Mouse (Mus musculus) heart, postnatal 10 days (tissue): ENCODE data around the gene Pde4dip. TPM values are rescaled to one million over a fixed set of nuclear protein-coding genes. Genes with fewer than 3 reads are reported as not detected.

ENCODE experiments used
- DNase-seq, 2 experiments: peaks; one replicate each; pipeline ENCODE4 v3.0.0; 2021
- intact Hi-C: fragments of 180-260 bp; cut with DNase I; formaldehyde crosslinking; loops from one replicate; pipeline ENCODE4 v1.15.1; 2025
- total RNA-seq, 2 experiments: library from RNA; stranded (reverse); gene quantifications; 2 replicates each; pipeline ENCODE4 v1.2.3; 2021

Pde4dip gene
- total RNA-seq, 2 experiments from 2014 or later, result 1,178 to 1,212 TPM

DNA sequence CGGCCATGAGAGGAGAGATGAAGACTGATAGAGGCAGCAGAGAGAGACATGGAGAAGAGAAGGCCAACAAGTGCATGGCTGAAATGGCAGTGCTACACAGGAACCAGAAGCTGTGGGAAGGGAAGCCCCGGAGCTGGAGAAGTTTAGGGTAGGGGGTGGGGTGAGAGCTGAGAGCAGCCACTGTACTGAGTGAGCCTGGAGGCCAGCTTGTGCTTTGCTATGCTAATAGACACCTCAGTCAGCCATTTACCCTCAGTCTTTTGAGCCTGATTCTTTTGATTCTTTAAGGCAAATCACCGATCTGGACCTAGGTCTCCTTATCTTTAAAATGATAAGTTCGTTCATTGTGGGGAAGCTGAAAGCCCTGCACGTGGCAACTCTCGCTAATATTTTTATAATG, 77.3 kb downstream of the Pde4dip start:
- DNase-seq, result no peak
- intact Hi-C loops, result no loop called here

DNA sequence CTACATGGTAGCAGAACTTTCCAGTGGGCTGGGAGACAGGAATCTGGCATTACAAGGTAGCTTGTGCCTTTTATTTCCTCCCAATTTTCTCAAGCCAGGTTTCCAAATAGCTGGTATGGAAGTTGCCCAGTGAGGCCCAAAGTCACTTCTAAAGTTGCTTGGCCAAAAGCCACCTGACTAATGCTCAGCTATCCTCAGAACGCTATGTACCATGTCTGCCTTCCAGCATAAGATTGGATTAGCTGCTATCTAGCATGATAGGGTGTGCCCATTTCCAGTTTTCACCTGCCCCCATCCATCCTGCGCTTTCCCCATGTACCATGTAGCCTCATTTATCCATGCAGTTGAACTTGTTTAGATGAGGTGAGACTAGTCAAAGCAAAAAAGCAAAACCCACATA, 78.2 kb downstream of the Pde4dip start:
- DNase-seq, result peak; percentile 72 to 80
- intact Hi-C loops, result no loop called here

DNA sequence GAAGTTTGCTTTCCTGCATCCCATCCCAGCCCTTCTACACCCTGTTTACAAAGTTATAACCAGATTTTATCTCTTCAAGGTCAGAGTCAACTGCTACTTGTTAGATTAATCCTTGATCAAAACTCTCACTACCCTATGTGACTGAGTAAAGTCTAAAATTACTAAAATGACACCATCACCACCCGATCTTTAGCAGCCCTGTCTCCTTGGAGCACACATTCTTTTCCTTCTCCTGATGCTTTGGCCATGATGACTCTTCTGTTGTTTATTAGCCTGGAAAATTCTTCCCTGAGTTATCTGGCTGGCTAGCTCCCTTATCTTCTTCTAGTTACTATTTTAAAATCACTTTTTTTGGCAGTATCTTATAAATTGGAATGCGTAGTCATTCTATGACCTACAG, 82.9 kb downstream of the Pde4dip start:
- no peak for DNase-seq
- intact Hi-C loops, result no loop called here

DNA sequence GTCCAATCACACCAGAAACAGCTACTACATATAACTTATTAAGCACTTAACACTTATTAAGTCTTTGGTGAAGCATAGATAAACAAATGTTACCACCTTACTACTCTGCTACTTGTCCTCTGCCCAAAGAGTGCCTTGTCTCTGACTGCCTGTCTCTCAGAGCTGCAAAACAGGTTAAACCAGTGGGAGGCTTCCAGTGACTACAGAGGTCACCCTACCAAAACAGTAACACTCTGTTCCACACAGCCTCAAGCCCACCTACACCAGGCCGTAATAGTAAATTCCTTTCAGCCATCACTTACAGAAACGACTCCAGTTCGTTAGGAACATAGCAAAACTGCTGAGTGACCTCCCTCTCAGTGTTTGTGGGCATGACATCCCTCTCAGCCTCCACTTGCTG, 84.8 kb downstream of the Pde4dip start:
- no peak for DNase-seq
- intact Hi-C loops, result no loop called here

GRCm38 (mm10) chr3:97802927-97803326, 85.6 kb downstream of the Pde4dip start:
- DNase-seq, result no peak
- intact Hi-C loops, result no loop called here

GRCm38 (mm10) chr3:97802297-97802696, 86.2 kb downstream of the Pde4dip start:
- DNase-seq, result peak; percentile 58 to 77
- intact Hi-C loops, result no loop called here

DNA sequence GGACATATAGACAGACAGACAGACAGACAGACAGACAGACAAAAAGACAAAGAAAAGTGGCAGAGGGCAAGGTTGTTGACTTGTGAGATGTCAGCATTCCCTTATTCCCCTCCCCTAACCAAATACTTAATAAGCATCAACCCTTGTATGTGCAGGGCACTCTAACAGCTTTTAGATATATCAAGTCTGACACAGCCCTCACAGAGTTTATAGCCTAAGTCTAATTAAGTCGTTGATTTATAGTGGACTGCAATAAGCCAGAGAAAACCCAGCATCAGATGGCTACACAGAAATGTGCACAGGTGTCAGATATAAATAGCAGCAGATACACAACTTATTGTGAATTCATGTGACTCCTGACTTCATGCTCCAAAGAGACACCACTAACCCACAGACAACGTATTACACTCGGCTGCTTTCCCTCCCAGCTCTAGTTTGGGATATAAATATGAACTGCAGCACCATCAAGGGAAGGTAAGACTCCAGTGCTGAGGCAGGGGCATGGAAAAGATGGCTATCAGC, 87.3 kb downstream of the Pde4dip start:
- intact Hi-C loops, result no loop called here
- DNase-seq, result no peak

DNA sequence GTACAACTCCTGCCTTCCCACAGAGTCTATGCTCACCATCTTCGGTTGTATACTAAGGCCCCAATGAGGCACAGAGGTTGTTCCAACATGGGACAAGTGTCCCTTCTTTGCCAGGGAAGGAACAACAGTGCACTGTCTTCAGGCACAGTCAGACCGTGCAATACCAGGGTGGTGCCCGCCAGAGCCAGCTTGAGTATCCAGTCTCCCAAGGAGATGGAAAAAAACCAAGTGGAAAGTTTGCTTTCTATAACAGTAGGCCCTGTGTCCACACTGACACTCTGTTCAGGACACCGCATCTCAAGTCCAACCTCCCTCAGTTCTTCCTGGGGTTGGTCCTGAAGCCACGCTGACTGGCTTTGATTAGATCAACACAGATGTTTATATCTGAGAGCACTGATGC, 87.8 kb downstream of the Pde4dip start:
- no peak for DNase-seq
- intact Hi-C loops, result no loop called here

- no peak for DNase-seq
- intact Hi-C loops, result no loop called here
These were observed 88.5 kb downstream of the Pde4dip start for GRCm38 (mm10) chr3:97800004-97800403.

DNA sequence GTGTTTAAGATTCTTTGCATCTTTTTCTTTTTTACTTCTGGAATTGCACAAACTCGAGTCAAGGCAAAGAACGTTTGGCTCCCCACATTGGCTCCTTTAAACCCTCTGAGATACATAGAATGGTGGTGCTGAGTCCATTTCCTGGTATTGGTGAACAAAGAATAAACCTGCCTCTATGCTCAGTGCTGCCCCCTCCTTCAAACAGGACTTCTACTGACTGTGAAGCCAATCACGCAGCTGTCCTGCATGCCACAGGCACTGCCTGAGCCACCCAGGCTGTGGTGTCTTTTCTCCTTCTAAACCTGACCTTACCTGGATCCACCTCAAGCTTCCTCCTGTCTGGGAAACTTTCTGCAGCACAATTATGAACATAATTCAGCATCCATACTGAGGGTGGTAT, 89.2 kb downstream of the Pde4dip start:
- intact Hi-C loops, result no loop called here
- no peak for DNase-seq

DNA sequence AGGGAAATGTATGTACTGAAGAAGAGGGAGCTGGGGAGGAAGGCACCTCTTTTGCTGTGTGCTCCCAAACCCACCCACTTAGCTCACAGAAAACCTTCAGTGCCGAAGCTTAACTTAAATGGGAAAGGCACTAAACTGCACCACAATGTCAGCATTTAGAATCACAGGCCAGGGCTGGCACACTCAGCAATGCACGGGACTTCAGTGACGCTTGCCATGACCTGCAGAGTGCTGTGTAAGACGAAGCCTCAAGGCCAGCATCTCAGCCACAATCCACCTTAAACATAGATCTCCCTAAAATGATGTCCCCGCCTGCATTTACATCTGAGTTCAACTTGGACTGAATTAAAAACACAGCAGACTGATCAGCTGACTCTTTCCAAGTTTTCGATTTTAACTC, 91.1 kb downstream of the Pde4dip start:
- intact Hi-C loops, result no loop called here
- peak in 1 of 2 experiments; percentile 46 for DNase-seq

GRCm38 (mm10) chr3:97793995-97794394, 94.5 kb downstream of the Pde4dip start:
- intact Hi-C loops, result no loop called here
- peak; percentile 47 to 71 for DNase-seq

DNA sequence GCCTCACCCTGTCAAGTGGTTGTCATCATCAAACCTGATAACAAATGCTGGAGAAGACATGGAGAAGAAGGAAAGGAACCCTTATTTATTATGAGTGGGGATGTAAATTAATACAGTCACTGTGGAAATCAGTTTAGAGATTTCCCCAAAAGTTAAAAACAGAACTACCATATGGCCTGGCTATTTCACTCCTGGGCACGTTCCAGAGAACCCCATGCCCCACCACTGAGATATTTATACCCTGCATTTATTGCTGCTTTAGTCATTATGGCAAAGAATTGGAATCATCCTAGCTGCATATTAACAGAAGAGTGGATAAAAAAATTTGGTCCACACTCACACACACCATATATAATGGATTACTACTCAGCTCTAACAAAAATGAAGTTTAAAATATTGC, 98.4 kb downstream of the Pde4dip start:
- intact Hi-C loops, result no loop called here
- no peak for DNase-seq

- intact Hi-C loops, result no loop called here
- no peak for DNase-seq
These were observed 99.2 kb downstream of the Pde4dip start for GRCm38 (mm10) chr3:97789317-97789716.

GRCm38 (mm10) chr3:97776195-97776594, 112.3 kb downstream of the Pde4dip start:
- DNase-seq, result no peak
- intact Hi-C loops, result no loop called here

DNA sequence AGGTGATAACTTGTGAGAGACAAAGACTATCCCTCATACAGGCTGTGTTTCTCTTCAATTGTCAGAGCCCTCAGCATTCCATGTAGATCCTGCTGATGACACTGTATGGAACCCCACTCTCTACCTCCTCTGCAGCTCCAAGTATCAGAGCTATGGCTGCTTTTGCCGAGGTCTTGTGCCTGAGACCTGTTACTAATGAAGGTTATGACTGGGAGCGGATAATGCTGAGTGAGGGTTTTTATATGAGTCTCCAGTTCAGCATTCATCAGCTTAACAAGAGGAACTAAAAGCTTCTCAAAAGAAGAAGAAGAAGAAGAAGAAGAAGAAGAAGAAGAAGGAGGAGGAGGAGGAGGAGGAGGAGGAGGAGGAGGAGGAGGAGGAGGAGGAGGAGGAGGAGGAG, 112.8 kb downstream of the Pde4dip start:
- no peak for DNase-seq
- intact Hi-C loops, result no loop called here

DNA sequence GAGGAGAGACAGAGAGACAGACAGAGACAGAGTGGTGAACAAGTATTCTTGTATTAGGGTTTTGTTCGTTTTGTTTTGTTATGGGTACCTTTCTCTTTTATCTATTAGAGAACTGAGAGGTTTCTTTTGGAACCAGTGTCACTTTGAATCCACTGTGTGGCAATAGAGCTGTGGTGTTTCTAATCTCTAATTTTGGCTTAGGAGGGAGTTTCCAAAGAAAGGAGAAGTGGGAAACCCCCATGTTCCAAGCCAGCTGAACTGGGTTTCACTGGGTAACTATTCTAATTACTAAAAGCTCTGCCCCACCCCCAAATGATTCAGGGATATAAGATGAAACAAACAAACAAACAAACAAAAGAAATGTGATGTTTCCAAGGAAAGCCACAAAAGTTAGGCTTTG, 113.6 kb downstream of the Pde4dip start:
- no peak for DNase-seq
- intact Hi-C loops, result no loop called here

DNA sequence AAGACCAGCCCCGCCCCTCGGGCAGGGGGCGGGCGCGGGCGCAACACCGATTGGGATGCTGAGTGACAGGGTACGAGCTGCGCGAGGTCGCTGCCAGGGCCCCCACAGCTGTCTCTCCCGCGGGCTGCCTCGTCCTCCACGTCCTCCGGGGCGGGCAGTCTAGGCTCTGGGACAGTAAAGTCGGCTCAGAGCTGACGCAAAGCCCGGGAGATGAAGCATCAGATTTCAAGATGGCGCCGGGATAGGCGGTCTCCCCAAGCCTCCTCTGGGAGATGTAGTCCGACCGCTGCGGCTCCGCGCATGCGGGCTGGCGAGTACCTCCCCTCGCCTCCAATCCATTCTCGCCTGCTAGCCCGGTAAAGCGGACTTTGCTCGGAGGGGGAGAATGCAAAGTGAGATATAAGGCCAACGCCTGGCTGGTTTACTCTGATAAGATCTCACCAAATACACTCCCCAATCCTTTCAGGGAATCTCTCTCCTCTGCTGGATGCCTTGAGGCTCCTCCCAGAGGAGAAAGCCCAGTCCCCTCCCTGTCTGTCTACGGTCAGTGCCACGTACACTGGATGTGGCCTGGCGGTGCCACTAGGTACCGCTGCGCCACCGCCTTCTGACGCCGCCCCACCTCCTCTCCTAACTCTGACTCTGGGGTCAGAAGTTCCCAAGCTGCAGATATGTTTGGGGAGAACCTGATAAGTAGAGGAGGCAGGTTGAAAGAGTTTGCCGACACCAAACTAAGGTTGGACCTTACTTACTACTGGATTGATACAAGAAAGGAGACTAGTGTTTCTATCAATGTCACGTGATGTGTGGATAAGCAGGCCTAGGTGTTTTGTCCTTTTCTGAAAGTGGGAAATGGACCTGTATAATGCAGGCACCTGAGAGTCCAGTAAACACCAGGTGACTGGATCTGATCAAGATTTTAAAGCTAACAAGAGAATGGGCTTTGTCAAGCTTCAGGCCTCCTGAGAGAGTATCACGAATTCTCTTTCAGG, 120.4 kb downstream of the Pde4dip start:
- DNase-seq, result peak; percentile 92 to 95

GRCm38 (mm10) chr3:97767041-97767770, 121.3 kb downstream of the Pde4dip start:
- intact Hi-C loops, result loop anchor here (10.0 kb wide), 1 partner anchor 248 kb away; the partner anchor contains the start of gene Notch2
- peak in 1 of 2 experiments; percentile 18 for DNase-seq

More for the DNA sequence above, 120.4 kb downstream of the Pde4dip start:
- intact Hi-C loops, result loop anchor here (2.0 to 10.0 kb wide), 2 partner anchors 111 to 247 kb away; partner anchors contain the start of gene Notch2

DNA sequence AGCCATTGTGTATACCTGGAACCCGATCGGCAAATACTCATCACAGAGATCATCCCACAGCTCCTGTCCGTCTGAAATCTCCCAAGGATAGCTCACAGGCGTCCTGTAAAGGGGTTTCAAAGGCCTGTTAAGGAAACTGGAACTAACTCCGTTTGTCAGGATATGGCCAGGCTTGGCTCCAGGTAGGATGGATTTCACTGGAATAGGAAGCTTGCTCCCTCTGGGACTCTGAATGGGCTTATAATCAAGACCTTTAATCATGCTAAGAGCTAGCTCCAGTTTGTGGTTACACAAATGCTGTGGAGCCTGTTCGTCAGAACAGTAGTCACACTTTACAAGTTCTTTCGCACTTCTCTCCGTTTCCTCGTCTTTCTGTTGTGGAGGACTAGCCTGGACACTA, 122.0 kb downstream of the Pde4dip start:
- DNase-seq, result peak; percentile 10 to 16
- intact Hi-C loops, result loop anchor here (10.0 kb wide), 1 partner anchor 248 kb away; the partner anchor contains the start of gene Notch2

GRCm38 (mm10) chr3:97764152-97764551, 124.4 kb downstream of the Pde4dip start:
- no peak for DNase-seq
- intact Hi-C loops, result loop anchor here (10.0 kb wide), 1 partner anchor 251 kb away; the partner anchor contains the start of gene Notch2
